Mouse (Mus musculus) G1E-ER4 (cell line): Measurements from ENCODE around the gene Taf1c. TPM values are rescaled to one million over a fixed set of nuclear protein-coding genes. Genes with fewer than 3 reads are reported as not detected.
A peak's percentile ranks its signal among the peaks of the same experiment; 100 is the strongest.

ENCODE experiments used
- GATA1 ChIP-seq: IDR thresholded peaks from one replicate; pipeline ENCODE4 v1.8.0; 2012; ENCODE audit warnings: low read length, inconsistent platforms
- polyA plus RNA-seq: library from polyadenylated mRNA; stranded (reverse); fragments of >175 nt; gene quantifications from 2 replicates; pipeline ENCODE4 v1.2.3, GENCODE M21; 2012

The Taf1c gene
- polyA plus RNA-seq, 1 experiment: 57.6 TPM

DNA sequence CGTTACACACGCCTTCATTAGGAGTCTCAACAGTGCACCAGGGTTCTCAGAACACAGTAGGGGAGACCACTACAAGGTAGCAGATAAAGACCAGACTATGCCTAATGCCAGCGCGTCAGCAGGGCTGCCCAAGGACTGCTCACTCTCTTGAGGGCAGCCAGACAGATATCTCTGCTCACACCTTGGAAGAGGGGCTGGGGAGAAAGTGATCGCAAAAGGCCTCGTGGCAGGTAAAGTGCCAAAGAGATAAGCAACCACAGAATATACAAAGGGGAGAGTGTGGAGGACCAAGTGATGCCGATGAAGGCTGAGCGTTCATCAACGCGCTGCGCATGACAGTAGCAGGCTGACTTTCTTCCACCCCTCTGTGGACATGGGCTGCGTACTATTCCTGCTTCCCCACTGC lies 621 bp downstream of the Taf1c start:
- no peak for TF ChIP-seq GATA1

DNA sequence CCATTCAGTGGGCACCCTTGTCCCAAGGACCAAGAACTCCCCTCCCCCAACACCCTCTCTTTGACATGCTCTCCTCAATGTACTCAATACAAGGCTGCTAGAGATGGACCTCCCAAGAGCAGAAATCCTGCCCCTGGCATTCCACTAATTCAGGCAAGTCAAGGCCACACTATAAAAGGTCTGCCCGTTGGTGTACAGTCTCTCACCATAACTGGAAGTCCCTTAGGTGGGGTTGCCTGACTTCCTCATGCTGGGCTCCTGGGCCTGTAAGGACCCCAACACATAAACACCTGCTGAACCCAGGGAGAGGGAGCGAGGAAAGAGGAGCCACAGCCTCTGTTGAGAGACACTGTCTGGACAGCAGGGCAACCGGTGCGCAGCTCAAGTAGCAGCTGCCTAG lies 1.3 kb downstream of the Taf1c start:
- no peak for TF ChIP-seq GATA1

DNA sequence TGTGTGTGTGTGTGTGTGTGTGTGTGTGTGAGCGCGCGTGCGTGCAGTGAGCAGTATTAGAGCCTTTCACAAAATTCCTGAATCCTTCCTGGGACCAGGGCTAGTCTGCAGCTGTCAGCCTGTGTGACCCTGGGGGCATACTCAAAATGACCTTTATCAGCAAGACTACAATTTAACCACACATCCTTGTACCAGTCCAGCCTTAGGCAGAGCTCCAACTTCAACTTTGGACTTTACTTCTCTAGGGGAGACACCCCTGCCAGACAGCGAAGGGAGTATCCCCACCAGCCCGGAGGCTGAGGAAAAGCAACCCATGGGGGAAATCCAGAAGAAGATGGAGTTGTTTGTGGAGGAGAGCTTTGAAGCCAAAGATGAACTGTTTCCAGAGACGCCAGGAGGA lies 13.6 kb downstream of the Taf1c start:
- no peak for TF ChIP-seq GATA1

DNA sequence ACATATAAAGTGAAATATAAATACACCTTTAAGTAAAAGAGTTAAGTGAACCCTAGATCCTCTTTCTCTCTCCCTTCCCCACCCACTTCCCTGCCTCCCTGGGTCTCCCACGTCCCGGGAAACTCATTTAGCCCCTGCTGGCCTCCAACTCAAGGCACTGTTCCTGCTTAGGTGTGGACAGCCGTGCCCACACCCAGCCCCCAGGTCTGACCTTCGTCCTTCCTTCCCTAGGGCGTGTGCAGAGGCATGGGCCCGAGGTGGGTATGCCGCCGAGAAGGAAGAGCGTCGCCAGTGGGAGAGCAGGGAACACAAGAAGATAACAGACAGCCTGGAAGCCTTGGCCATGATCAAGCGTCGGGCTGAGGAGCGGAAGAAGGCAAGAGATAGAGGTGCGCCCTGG lies 14.7 kb downstream of the Taf1c start:
- TF ChIP-seq GATA1: no peak

DNA sequence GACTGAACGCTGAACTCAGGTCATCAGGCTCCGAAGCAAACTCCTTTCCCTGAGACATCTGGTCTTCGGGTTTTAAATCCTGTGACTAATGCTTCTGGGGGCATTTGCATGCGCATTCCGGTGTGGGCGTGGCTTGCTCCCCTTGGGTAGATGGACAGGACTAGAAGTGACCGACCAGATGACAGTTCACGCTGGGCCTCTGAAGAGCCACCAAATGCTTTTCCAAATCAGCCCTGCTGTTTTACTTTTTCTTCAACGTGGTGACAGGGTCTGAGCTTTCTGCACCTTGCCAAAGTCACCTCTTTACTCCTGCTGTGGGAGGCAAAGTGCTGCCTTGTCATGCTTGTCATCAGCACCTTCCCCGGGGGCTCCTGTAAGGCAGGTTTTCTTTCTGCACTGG lies 16.2 kb downstream of the Taf1c start:
- no peak for TF ChIP-seq GATA1

DNA sequence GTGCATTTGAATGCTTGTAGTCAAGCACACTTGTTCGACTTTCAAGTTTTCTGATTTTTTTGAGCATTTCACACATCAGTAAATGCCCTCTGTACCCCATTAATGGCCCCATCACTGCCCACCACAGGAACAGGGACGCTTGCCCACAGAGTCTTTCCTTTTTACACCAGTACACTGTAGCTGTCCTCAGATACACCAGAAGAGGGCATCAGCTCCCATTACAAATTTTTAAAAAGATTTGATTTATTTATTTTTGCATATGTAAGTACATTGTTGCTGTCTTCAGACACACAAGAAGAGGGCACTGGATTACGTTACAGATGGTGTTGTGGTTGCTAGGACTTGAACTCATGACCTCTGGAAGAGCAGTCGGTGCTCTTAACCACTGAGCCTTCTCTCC lies 16.7 kb downstream of the Taf1c start:
- TF ChIP-seq GATA1: no peak

DNA sequence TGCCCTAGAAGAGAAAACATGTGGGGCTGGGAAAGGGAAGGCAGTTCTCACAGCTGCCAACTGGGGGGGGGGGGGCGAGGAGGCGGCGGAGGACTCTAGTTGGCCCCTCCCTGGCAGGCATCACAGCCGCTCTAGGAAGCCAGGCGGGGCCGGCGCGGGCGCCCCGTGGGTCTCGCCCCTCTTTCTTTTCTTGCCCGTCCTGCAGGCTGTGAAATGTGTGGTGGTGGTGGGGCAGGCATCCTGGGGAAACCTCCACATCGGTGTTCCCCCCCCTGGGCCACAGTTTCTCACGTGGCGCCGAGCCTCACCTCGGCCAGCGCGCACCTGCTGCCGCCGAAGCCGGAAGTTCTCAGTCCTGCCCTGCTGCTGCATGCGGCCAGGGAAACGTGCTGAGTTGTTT lies 19.1 kb downstream of the Taf1c start:
- no peak for TF ChIP-seq GATA1

DNA sequence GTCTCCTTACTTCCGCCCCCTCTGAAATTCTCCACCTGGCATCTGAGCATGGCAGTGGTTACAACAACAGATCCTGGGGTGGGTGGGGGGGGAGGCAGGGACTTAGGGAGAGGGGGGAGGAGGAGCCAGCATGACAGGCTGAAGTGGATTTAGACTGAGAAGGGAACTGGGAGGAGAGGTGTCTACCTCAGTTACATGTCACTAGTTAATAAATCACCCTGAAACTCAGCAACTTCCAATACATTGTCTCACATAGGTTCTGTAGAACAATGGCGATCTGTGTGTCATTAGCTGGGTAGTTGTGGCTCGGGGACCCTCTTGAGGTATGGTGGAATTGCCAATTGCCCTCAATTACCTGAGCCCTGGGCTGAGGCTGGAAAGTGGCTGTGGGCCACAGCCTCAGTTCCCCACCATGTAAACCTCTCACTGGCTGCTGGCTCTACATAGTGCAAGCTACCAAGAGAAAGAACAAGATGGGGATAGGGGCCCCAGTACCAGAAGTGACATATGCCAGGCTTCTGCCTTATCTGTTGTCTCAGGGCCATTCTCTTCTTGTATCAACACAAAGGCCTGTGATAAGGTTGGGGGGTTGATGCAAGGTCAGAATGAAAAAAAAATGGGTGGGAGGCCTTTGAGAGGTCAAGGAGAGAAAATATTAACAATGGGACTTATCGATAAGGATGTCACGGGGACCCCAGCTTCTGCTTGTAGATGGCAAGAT lies 24.4 kb downstream of the Taf1c start:
- peak; percentile 33 for TF ChIP-seq GATA1

DNA sequence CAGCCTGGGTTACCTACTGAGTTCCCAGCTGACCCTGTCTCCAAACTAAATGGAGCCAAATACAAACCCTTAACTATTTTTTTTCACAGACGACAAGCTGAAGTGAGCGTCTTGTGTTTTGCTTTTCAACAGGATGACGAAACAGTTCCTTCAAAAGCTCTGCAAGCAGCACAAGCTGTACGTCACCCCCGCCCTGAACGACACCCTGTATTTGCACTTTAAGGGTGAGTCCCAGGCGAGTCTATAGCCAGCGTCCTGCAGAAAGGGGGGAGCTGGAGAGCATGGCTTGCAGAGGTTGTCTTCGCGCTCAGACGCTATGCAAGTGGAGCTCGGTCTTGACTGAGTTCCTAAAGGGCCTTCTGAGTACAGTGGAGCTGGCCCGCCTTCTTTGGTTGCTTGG lies 25.9 kb downstream of the Taf1c start:
- TF ChIP-seq GATA1: no peak

DNA sequence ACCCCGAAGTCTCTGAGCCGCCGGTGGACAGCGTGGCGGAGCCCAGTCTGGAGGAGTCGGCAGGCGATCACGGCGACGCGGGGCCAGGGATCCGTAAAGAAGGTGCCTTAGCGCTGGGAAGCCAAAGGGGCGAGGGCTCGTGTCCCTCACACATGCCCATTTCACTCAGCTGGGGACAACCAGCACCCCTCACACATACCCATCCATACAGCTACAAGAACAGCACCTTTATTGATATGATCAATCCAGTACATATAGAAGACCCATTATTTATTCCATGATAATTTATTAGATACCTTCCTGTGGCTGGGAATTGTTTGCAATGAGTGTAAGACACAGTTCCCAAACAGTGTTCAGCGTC lies 29.7 kb downstream of the Taf1c start:
- TF ChIP-seq GATA1: no peak

DNA sequence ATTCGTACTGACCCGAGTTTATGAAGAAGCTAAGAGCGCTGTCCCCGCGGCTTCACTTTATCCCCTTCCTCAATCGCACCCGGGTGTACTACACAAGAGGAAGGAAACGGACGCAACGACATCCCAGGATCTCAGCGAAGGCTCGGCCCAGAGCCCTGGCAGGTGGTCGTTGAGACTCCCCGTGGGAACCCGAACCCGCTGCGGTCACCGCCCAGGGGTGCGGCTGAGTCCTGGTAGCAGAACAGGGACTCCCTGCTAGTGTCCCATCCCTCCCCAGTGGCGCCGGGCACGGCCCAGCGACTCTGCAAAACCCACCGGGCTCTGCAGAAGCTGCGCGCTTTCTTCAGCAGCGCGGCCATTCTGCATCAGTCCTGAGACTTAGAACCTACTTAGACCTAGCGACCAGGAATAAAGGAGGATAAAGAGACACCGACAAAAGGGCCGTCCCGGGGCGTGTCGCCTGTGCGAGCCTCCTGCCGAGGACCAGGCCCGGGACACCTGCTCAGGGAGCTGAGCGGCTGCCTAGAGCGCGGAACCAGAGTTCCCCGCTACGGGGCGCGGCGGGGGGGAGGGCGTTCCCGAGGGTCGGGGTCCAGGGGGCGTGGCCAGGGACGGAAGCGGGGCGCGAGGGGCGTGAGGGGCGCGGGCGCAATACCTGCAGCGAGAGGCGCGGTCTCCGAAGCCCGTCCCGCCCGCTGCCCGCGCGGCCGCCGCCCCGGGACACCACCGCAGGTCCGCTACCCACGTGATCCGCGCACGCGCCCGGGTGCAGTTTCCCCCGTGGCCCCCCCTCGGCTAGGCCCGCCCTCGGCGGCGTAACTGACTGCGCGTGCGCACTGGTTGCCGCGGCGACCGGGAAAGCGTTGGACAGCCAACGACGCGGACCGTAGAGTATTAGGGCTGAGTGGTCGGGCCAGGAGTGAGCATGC lies 30.3 kb downstream of the Taf1c start, which contains the start of the genes Hsdl1 and Dnaaf1:
TSS of gene Hsdl1 (minus strand) at position 747 of the 929 bp plus-strand sequence.
TSS of gene Dnaaf1 (plus strand) at position 799 of the 929 bp plus-strand sequence.
- TF ChIP-seq GATA1: no peak

DNA sequence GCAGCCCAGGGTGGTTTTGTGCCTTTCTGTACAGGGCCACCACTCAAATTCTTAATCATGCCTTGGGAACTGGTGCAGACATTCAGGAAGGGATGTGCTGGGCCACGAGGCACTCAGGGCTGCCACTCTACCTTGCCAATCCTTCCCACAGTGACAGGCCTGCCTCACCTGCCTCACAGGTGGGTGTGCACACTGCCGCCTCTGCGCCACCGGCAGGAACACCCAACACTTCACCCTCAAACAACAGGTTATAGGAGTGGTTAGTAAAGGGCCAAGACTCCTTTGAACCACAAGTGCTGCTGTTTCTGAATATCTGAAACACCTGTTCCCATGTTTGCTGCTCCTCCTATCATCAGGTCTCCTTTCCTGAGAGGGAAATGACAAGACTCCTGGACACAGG lies 32.6 kb downstream of the Taf1c start:
- no peak for TF ChIP-seq GATA1

DNA sequence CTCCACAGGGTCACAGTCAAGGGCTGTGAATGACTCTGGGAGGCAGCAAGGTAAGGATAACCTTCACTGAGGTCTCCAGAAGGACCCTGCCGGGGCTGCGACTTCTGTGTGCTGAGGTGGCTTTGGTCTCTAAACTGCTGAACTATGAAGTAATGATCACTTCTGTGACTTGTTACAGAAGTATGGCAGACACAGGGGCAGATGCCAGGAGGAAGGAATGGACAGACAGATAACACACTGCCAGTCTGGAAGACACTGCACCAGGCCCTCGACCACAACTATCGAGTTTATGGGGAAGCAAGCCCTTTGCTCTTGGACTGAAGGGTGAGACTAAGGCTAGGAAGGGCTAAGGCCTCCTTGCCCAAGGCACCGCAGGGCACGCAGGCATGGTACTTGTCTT lies 33.9 kb downstream of the Taf1c start:
- TF ChIP-seq GATA1: no peak

DNA sequence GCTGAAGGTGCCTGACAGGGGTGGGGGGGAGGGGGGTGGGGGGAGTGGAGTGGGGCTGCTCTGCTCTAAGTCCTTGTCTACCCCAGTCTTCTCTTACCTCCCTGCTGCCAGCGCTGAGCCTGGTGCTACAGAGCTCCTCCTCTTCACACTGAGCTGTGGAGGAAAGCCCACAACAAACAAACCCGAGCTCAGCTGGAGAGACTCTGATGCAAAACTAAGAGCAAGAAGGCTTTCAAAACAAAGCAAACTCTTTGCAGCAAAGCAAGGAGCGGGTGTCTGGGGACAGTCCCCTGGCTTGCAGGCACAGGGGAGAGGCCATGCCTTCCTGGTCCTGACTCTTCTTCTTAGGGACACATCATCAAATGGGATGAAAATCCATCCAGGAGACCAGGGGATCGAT lies 35.1 kb downstream of the Taf1c start:
- TF ChIP-seq GATA1: no peak

DNA sequence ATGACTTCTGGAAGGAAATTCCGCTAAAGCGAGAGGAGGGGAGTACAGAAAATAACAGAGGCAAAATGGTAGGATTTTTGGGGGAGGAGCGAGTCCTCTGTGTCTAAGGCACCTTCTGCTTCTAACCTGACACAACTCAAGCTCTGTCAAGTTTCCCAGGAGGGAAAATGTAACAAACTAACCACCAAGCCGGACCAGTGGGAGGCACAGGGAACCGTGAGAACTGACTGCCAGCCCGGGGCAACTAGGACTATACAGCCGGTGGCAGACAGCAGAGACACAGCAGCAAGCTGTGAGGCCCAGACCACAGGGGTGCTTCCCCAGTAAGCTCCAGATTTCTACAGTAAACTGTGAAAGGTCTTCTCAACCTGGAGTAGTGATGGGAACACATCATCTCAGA lies 36.1 kb downstream of the Taf1c start:
- TF ChIP-seq GATA1: no peak

DNA sequence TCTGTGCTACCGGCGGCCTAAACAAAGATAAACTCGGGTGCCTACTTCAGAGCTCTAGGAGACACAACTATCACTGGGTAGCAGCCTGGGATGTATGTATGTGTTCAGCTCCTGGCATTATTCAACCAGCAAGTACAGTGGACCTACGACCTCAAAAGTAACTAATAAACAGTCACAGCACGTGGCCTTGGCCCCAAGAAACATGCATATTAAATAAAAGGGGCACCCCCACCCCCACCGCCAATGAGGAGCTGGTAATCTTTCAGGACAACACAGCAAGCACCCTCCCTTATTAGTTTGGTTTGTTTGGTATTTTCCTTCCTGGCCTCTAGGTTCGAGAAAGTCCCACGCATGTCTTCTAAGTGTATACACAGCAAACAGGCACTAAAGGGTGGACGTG lies 36.8 kb downstream of the Taf1c start:
- TF ChIP-seq GATA1: no peak

DNA sequence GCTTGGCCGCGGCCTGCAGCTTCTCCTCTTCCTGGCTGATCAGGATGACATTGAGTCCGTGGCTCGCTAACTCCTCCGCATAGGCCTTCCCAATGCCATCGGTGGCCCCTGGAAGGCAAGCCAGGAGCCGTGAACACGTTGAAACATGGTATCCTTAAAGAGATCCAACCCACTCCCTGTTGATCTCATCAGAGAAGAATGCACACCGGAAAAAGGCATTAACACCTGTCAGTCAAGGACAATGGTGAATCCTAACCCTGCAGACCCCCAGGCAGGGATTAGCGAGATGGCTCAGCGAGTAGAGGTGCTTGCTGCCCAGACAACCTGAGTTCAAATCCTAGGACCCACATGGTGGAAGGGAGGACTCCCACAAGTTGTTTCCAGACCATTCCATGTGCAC lies 38.7 kb downstream of the Taf1c start:
- TF ChIP-seq GATA1: no peak

DNA sequence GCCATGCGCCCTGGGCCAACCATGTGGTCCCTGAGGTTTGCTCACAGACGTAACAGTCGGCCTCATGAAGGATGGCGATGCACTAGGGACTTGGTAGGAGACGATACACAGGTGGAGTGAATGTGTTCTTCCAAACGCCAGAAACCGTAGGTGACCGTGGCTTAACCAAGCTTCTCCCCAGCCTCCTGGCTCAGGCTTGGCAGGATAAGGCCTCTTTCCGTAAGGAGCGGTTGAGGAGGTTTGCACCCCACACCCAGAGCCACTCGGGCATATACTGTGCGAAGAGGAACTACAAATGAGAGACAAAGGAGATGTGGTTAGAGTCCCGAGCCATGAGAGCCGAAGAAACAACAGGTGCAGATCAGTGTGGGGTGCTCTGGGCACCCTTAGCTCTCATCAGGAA lies 41.2 kb downstream of the Taf1c start:
- TF ChIP-seq GATA1: no peak
